Mouse (Mus musculus): ENCODE data around the gene Pfas.
"Not testable (repeated sequence)": the region's sequence is repeated elsewhere in the genome, so short reads cannot be mapped to it uniquely, and the experiment has no call there.

Pfas gene

GRCm38 (mm10) chr11:68970232-68970631 lies 38.0 kb downstream of the Pfas start:
- DNase-seq (ENCODE audit: low spot score): no peak

DNA sequence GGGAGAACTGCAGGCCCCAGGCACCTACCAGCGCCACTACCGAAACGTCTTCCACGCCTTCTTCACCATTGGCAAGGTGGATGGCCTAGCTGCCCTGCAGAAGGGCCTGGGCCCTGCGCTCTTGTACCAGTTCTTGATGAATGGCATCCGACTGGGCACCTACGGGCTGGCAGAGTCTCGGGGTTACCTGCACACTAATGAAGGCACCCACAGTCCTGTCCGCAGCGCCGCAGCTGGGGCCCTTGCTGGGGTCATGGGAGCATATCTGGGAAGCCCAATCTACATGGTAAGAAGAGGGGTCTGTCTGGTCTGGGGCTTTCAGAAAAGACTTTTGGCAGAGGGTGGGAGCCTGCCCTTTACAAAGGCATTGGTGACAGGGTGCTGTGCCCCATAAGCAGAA lies 39.5 kb downstream of the Pfas start:
- no peak for DNase-seq (ENCODE audit: low spot score)

- DNase-seq (ENCODE audit: low spot score): peak; percentile 89
Measured at GRCm38 (mm10) chr11:68967337-68968282, 40.6 kb downstream of the Pfas start, which contains the start of gene Slc25a35. TSS of gene Slc25a35 (plus strand) at chr11:68968131.

- DNase-seq (ENCODE audit: low spot score): no peak
Measured at GRCm38 (mm10) chr11:68966554-68966953, 41.7 kb downstream of the Pfas start.

- DNase-seq (ENCODE audit: low spot score): peak; percentile 72
Measured at GRCm38 (mm10) chr11:68965845-68966244, 42.4 kb downstream of the Pfas start.

DNA sequence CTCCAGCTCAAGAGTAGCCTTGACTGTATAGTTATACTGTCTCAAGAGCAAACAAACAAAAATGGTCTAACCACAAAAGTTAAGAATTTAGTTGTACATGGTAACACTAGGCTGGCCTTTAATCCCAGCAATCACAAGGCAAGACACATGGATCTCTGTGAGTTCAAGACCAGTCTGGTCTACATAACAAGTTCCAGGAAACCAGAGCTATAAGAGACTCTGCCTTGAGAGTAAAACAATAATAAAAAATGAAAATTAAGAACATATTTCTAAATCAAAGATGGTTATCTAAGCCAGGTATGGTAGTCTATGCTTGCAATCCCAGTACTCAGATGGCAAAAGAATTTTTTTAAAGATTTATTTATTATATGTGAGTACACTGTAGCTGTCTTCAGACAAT lies 43.2 kb downstream of the Pfas start:
- DNase-seq (ENCODE audit: low spot score): no peak

DNA sequence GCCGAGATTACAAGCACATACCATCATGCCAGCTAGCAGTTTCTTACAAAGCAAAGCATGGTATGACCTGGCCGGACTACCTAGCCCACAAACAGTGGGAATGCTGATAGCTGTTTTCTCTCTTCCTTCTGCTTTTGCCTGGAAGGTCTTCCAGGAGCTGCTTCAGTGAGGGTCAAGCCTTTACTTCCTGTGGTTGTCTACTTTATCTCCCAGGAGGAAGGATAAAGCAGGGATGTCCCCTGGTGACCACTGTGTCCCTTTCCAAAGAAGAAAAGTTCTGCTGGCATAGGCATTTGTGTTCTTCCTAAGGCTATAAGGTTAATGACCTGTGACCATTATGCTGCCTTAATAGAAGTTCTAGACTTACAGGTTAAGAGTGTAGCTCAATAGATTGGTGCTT lies 44.9 kb downstream of the Pfas start:
- no peak for DNase-seq (ENCODE audit: low spot score)

- not testable (repeated sequence) for DNase-seq (ENCODE audit: low spot score)
Measured at GRCm38 (mm10) chr11:68962159-68962558, 46.1 kb downstream of the Pfas start.

- no peak for DNase-seq (ENCODE audit: low spot score)
Measured at GRCm38 (mm10) chr11:68961596-68961995, 46.7 kb downstream of the Pfas start.

GRCm38 (mm10) chr11:68957971-68958370 lies 50.3 kb downstream of the Pfas start:
- DNase-seq (ENCODE audit: low spot score): no peak

DNA sequence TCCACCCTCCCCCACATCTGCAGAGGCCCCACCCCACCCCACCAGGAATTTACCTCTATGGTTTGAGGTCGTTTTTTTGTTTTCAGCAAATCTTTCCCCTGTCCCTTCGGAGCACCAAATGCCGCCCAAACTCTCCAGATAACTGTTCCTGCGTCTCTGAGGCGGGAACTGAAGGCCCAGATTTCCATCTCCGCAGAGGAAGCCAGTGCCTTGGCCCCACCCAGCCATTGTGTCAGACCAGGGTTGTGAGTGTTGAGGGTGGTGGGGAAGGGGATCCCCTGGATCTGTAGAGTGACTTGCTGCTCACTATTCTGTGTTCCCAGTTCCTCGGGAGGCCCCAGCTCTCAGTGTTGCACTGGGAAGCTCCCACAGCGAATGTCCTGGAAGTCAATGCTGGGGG lies 51.0 kb downstream of the Pfas start, which contains the start of gene Arhgef15:
Gene Arhgef15 (minus strand): TSS at position 173 of the 400 bp plus-strand sequence.
- no peak for DNase-seq (ENCODE audit: low spot score)

GRCm38 (mm10) chr11:68956697-68957096 lies 51.6 kb downstream of the Pfas start:
- DNase-seq (ENCODE audit: low spot score): no peak

GRCm38 (mm10) chr11:68956107-68956506 lies 52.2 kb downstream of the Pfas start:
- DNase-seq (ENCODE audit: low spot score): no peak

DNA sequence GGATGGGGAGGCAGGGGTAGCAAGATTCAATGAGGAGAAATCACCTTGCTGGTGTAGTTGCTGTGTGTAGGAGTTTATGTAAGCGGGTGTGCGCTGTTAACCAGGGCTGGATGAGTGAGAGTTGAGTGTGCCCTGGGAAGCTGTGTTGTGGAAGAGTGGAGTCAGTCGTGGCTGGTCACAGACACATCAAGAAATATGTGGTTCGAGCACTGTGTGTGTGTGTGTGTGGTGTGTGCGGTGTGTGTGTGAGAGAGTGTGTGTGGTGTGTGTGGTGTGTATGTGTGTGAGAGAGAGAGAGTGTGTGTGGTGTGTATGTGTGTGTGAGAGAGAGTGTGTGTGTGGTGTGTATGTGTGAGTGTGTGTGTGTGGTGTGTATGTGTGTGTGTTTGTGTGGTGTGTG lies 52.8 kb downstream of the Pfas start:
- DNase-seq (ENCODE audit: low spot score): no peak

DNA sequence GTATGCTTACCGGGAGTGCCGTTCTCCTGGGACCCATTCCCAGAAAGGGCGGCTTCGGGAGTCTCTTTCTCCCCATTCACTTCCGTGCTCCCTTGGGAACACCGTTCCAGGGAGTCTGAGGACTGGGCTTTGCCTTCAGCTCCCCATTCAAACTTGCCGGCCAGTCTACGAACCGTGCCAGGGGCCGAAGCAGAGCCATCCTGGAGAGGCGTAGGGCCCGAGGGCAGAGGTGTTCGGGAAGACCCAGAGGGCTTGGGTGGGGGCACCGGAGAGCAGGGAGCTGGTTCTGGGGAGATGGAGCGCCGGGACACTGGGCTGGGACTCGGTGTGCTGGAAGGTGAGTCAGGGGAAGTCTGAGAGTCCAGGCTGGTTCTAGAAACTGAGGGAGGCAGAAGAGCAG lies 53.9 kb downstream of the Pfas start:
- DNase-seq (ENCODE audit: low spot score): no peak

DNA sequence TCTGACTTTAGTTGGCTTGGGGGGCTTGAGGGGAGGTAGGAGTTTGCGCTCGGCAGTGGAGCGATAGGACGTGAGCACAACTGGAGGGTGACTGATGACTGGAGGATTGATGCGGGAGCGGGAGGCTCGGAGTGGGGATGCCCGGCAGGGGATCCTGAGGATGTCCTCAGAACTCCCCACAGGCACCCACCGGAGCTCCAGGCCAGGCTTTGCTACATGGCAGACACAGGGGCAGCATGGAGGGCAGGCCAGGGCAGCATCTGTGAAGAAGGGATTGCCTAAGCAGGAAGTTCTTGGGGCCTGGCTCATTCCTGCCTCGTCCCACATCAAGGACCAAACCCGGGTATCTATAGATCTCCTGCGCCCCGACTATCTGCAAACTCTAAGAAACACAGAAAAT lies 54.4 kb downstream of the Pfas start:
- no peak for DNase-seq (ENCODE audit: low spot score)

GRCm38 (mm10) chr11:68947542-68947993 lies 60.7 kb downstream of the Pfas start:
- no peak for DNase-seq (ENCODE audit: low spot score)

- DNase-seq (ENCODE audit: low spot score): no peak
Measured at GRCm38 (mm10) chr11:68946806-68947440, 61.3 kb downstream of the Pfas start.

GRCm38 (mm10) chr11:68946001-68946400 lies 62.3 kb downstream of the Pfas start:
- DNase-seq (ENCODE audit: low spot score): no peak

DNA sequence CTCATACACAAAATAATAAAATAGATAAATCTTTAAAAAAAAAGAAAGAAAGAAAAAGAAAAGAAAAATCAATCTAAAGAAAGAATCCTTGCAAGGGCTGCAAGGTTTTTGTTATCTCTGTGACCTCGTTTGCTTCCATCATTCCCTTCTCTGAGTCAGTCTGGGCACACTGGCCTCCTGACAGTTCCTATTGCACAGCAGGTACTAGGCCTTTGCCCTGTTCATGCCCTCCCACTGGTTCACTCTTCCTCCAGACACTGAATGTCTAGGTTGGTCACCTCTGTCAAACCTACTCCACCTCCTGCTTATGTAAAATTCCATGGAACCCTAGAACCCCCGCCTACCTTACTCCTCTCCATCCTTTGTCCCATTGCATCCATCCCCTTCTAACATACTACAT lies 63.0 kb downstream of the Pfas start:
- no peak for DNase-seq (ENCODE audit: low spot score)

GRCm38 (mm10) chr11:68942731-68943130 lies 65.5 kb downstream of the Pfas start:
- no peak for DNase-seq (ENCODE audit: low spot score)

DNA sequence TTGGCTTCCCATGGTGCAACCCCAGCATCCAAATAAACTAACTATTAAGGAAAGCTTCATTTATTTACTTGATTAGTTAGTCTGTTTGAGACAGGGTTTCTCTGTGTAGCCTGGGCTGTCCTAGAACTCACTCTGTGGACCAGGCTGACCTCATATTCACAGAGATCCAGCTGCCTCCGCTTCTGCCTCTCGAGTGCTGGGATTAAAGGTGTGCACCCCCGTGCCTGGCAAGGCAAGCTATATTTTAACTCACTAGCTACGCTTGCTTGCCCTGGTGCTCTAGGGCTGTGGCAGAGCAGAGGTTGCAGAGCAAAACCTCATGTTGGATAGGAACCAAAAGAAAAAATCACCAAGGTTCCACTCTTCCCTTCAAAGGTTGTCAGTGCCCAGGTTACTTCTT lies 67.7 kb downstream of the Pfas start:
- DNase-seq (ENCODE audit: low spot score): no peak

Measured in layer of hippocampus, adult 11-12 months (tissue).